Mouse (Mus musculus) left cerebral cortex, postnatal 36 days (tissue): ENCODE results near the gene Clrn3. TPM values are rescaled to one million over a fixed set of nuclear protein-coding genes. Genes with fewer than 3 reads are reported as not detected.
A peak's percentile ranks its signal among the peaks of the same experiment; 100 is the strongest.
"Not testable (repeated sequence)": the region's sequence is repeated elsewhere in the genome, so short reads cannot be mapped to it uniquely, and the experiment has no call there.

Experiments
- DNase-seq, 2 experiments: peaks; one replicate each; pipeline ENCODE4 v3.0.0; 2021 to 2022; ENCODE audit warnings: low spot score in 2 of 2, mixed read lengths in 1 of 2
- intact Hi-C: fragments of 180-260 bp; cut with DNase I; formaldehyde crosslinking; loops from one replicate; pipeline ENCODE4 v1.15.1; 2025
- total RNA-seq, 2 experiments: library from RNA; stranded (reverse); gene quantifications; 2 replicates each; pipeline ENCODE4 v1.2.3; 2021

Clrn3 gene
- total RNA-seq, 2 experiments from 2014 or later, result not detected

GRCm38 (mm10) chr7:135537948-135538741, 9.7 kb upstream of the Clrn3 start:
- intact Hi-C loops, result loop anchor here (1.0 to 2.0 kb wide), 2 partner anchors 95 to 131 kb away; no protein-coding TSS in a partner anchor
- peak; percentile 62 to 63 for DNase-seq

- DNase-seq, result peak; percentile 88 to 90
- intact Hi-C loops, result loop anchor here (1.0 to 2.0 kb wide), 2 partner anchors 95 to 132 kb away; no protein-coding TSS in a partner anchor
Observed at GRCm38 (mm10) chr7:135537341-135537901, 9.0 kb upstream of the Clrn3 start, which contains the start of gene Ptpre. Gene Ptpre, plus strand, starts transcription at chr7:135537481.

- intact Hi-C loops, result loop anchor here (2.0 kb wide), 1 partner anchor 97 kb away; no protein-coding TSS in a partner anchor
- no peak for DNase-seq
Observed at GRCm38 (mm10) chr7:135535908-135536307, 7.5 kb upstream of the Clrn3 start.

- intact Hi-C loops, result no loop called here
- no peak for DNase-seq
Observed at GRCm38 (mm10) chr7:135534548-135535189, 6.2 kb upstream of the Clrn3 start.

GRCm38 (mm10) chr7:135529068-135529467, 614 bp upstream of the Clrn3 start:
- intact Hi-C loops, result no loop called here

GRCm38 (mm10) chr7:135527169-135527568, 1.3 kb downstream of the Clrn3 start:
- no peak for DNase-seq
- intact Hi-C loops, result no loop called here

More at GRCm38 (mm10) chr7:135529068-135529467, 614 bp upstream of the Clrn3 start:
- no peak for DNase-seq

- intact Hi-C loops, result no loop called here
Observed at GRCm38 (mm10) chr7:135526574-135527152, 1.8 kb downstream of the Clrn3 start.

GRCm38 (mm10) chr7:135524424-135524967, 4.0 kb downstream of the Clrn3 start:
- intact Hi-C loops, result no loop called here
- DNase-seq, result no peak

More at GRCm38 (mm10) chr7:135526574-135527152, 1.8 kb downstream of the Clrn3 start:
- DNase-seq, result no peak

GRCm38 (mm10) chr7:135523981-135524380, 4.5 kb downstream of the Clrn3 start:
- intact Hi-C loops, result no loop called here
- no peak for DNase-seq

- no peak for DNase-seq
- intact Hi-C loops, result no loop called here
Observed at GRCm38 (mm10) chr7:135521755-135522512, 6.5 kb downstream of the Clrn3 start.

- no peak for DNase-seq
- intact Hi-C loops, result no loop called here
Observed at GRCm38 (mm10) chr7:135520241-135520640, 8.2 kb downstream of the Clrn3 start.

- intact Hi-C loops, result no loop called here
- DNase-seq, result no peak
Observed at GRCm38 (mm10) chr7:135517191-135517590, 11.3 kb downstream of the Clrn3 start.

GRCm38 (mm10) chr7:135511723-135512122, 16.7 kb downstream of the Clrn3 start:
- DNase-seq, result no peak

GRCm38 (mm10) chr7:135510431-135510830, 18.0 kb downstream of the Clrn3 start:
- intact Hi-C loops, result no loop called here

More at GRCm38 (mm10) chr7:135511723-135512122, 16.7 kb downstream of the Clrn3 start:
- intact Hi-C loops, result no loop called here

GRCm38 (mm10) chr7:135509272-135509671, 19.2 kb downstream of the Clrn3 start:
- no peak for DNase-seq
- intact Hi-C loops, result no loop called here

More at GRCm38 (mm10) chr7:135510431-135510830, 18.0 kb downstream of the Clrn3 start:
- DNase-seq, result no peak

GRCm38 (mm10) chr7:135508602-135509001, 19.9 kb downstream of the Clrn3 start:
- DNase-seq, result no peak
- intact Hi-C loops, result no loop called here

GRCm38 (mm10) chr7:135506506-135506905, 21.9 kb downstream of the Clrn3 start:
- intact Hi-C loops, DNase-seq: not testable (repeated sequence)

- intact Hi-C loops, result no loop called here
- no peak for DNase-seq
Observed at GRCm38 (mm10) chr7:135499403-135499802, 29.1 kb downstream of the Clrn3 start.
